8 mouse cellular contexts compared by ENCODE assay signal in genomic region chr19:37955425-37956001, GRCm38 (mm10).
DNase-seq lines count a peak whose midpoint lies in the region; ATAC-seq and TF ChIP-seq lines count a peak whose summit lies in the region.

No protein-coding gene starts in this region.

- H3K4me3 ChIP-seq in heart, adult 2 months, result no peak overlapping the region
- no peak overlapping the region for H3K4me3 ChIP-seq in kidney, embryonic 14.5 days (ENCODE audit: low read length)
- H3K4me3 ChIP-seq in limb, embryonic 15.5 days, result no peak overlapping the region
- no peak overlapping the region for H3K4me3 ChIP-seq in stomach, embryonic 14.5 days (ENCODE audit: low read depth, low read length)

- intact Hi-C loops in heart, adult 2 months (cut with DNase I), result loop anchor here (1.0 to 5.0 kb wide), 5 partner anchors 52 to 397 kb away; partner anchors contain the start of gene Myof

- TF ChIP-seq CTCF in heart, adult 2 months (IDR thresholded peaks at IDR 0.05), result peak; percentile 97

- no peak overlapping the region for H3K9ac ChIP-seq in heart, adult 2 months (ENCODE audit: low read depth, low read length)
- no peak overlapping the region for H3K9ac ChIP-seq in kidney, embryonic 14.5 days (ENCODE audit: low read depth, low read length)
- no peak overlapping the region for H3K9ac ChIP-seq in limb, embryonic 15.5 days
- H3K9ac ChIP-seq in stomach, embryonic 14.5 days (replicated peaks; ENCODE audit: low read depth, low read length), result no peak overlapping the region

- no peak overlapping the region; the same call in 1 of the 2 replicates for H3K27ac ChIP-seq in heart, adult 2 months
- H3K27ac ChIP-seq in kidney, embryonic 14.5 days (ENCODE audit: low read depth, low read length), result no peak overlapping the region
- H3K27ac ChIP-seq in limb, embryonic 15.5 days, result no peak overlapping the region
- H3K27ac ChIP-seq in stomach, embryonic 14.5 days (ENCODE audit: low read length), result no peak overlapping the region

- no peak for TF ChIP-seq POLR2A in heart, adult 2 months (IDR thresholded peaks at IDR 0.05; ENCODE audit: insufficient read depth, low read depth, low read length)

- H3K4me1 ChIP-seq in heart, adult 2 months (ENCODE audit: control insufficient read depth, insufficient read depth, low read length), result peaks cover 2% of the 10 kb centered on the region; the same call in 1 of the 2 replicates
- no peaks in the 10 kb centered on the region for H3K4me1 ChIP-seq in kidney, embryonic 14.5 days (ENCODE audit: control insufficient read depth, insufficient read depth, low read length)
- H3K4me1 ChIP-seq in limb, embryonic 15.5 days, result no peaks in the 10 kb centered on the region
- H3K4me1 ChIP-seq in stomach, embryonic 14.5 days (ENCODE audit: control insufficient read depth, insufficient read depth, low read length), result no peaks in the 10 kb centered on the region

- WGBS in heart, adult 2 months, result 24% methylated on average over 7 of the region's 7 CpGs
- WGBS in kidney, embryonic 14.5 days, result 31% methylated on average over 7 of the region's 7 CpGs
- WGBS in limb, embryonic 15.5 days, result 36% methylated on average over 7 of the region's 7 CpGs
- WGBS in stomach, embryonic 14.5 days, result 34% methylated on average over 7 of the region's 7 CpGs

- ATAC-seq in kidney, embryonic 14.5 days (ENCODE audit: low FRiP score, low TSS enrichment), result peak; percentile 81; the same call in 1 of the 2 replicates
- 0 out of 2 replicates have a peak, but pooled peaks have one; percentile 48 for ATAC-seq in limb, embryonic 15.5 days (ENCODE audit: insufficient number of reproducible peaks, low FRiP score, low TSS enrichment, low read depth)
- ATAC-seq in stomach, embryonic 14.5 days (ENCODE audit: insufficient number of reproducible peaks, insufficient read depth, low FRiP score, low read depth), result peak; percentile 69; the same call in 1 of the 2 replicates

- TF ChIP-seq EP300 in heart, adult 2 months (IDR thresholded peaks at IDR 0.05; ENCODE audit: insufficient read depth, low read depth, low read length), result peak; percentile 78; the same call in 1 of the 2 replicates

- no peak overlapping the region for H3K4me2 ChIP-seq in kidney, embryonic 14.5 days (replicated peaks; ENCODE audit: low read depth, low read length)
- no peak overlapping the region for H3K4me2 ChIP-seq in limb, embryonic 15.5 days
- H3K4me2 ChIP-seq in stomach, embryonic 14.5 days (replicated peaks; ENCODE audit: low read depth, low read length), result no peak overlapping the region

- no peaks in the 10 kb centered on the region for H3K9me3 ChIP-seq in kidney, embryonic 14.5 days (ENCODE audit: control insufficient read depth, low read length)
- H3K9me3 ChIP-seq in limb, embryonic 15.5 days, result no peaks in the 10 kb centered on the region
- no peaks in the 10 kb centered on the region for H3K9me3 ChIP-seq in stomach, embryonic 14.5 days (ENCODE audit: control insufficient read depth, low read depth, low read length)

- no peaks in the 10 kb centered on the region for H3K36me3 ChIP-seq in heart, adult 2 months (ENCODE audit: control insufficient read depth, insufficient read depth, low read length)
- H3K36me3 ChIP-seq in kidney, embryonic 14.5 days (ENCODE audit: control insufficient read depth, insufficient read depth, low read length), result peaks cover 6% of the 10 kb centered on the region
- peaks cover 29% of the 10 kb centered on the region for H3K36me3 ChIP-seq in limb, embryonic 15.5 days
- H3K36me3 ChIP-seq in stomach, embryonic 14.5 days (ENCODE audit: control insufficient read depth, insufficient read depth, low read length), result no peaks in the 10 kb centered on the region

- H3K27me3 ChIP-seq in heart, adult 2 months (ENCODE audit: control insufficient read depth, insufficient read depth, low read length), result no peaks in the 10 kb centered on the region
- no peaks in the 10 kb centered on the region for H3K27me3 ChIP-seq in kidney, embryonic 14.5 days (ENCODE audit: control insufficient read depth, insufficient read depth, low read length)
- H3K27me3 ChIP-seq in limb, embryonic 15.5 days, result no peaks in the 10 kb centered on the region
- no peaks in the 10 kb centered on the region for H3K27me3 ChIP-seq in stomach, embryonic 14.5 days (ENCODE audit: control insufficient read depth, insufficient read depth, low read length)

- peak; percentile 96 for DNase-seq in 3T3-L1 (ENCODE audit: low read depth, low spot score)
- peak; percentile 71 for DNase-seq in adrenal gland, adult 8-10 months
- DNase-seq in embryo, embryonic 9.5 days (ENCODE audit: extremely low spot score), result peak; percentile 80
- peak; percentile 59 to 69 for DNase-seq in heart, adult 2 months
- peak; percentile 75 for DNase-seq in naive thymus-derived CD4-positive, alpha-beta T cell, adult 2 months (ENCODE audit: low read depth)

- H3K79me2 ChIP-seq in heart, adult 2 months (replicated peaks; ENCODE audit: control insufficient read depth, insufficient read depth, low read length), result no peaks in the 10 kb centered on the region
